Comparison of ENCODE assay signal across 11 mouse cellular contexts in the genomic region with DNA sequence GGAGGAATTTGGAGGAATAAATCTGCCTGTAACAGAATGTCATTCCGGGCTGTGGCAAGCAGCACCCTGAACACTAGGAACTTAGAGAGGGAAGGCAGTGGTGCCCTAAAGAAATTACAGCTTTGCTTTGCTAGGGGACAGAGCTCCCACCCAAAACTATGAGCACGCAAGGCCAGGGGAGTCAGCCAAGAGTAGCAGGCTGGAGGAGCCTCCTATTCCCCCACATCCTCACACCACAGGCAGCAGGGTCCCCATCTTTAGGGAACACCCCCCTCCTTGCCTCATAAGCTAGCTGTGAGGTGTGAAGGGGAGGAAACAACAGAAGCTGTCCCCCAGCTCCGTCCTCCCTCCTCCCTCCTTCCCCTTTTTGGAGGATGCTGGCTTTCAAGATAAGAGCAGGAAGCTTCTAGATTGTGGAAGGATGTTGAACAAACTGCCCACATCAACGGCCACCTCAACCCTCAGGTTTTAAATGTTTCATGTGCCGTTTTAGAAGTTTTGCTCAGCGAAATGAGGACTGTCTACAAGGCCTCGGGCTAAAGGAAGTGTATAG.
DNase-seq lines count a peak whose midpoint lies in the region; ATAC-seq and TF ChIP-seq lines count a peak whose summit lies in the region.
"Had no signal": no experiment of that assay in that cellular context is flagged by ENCODE, and none has a peak within 500 bp of the region (broad histone marks: within the 10 kb centered on the region; RNA-seq: fewer than 3 reads in every experiment).

No protein-coding gene starts in this region.

- 0 out of 2 replicates have a peak overlapping the region, but pooled peaks have one; percentile 1 for H3K9ac ChIP-seq in heart, embryonic 14.5 days (ENCODE audit: low read length)
- H3K9ac ChIP-seq in heart, embryonic 12.5 days, result no peak overlapping the region
- H3K9ac ChIP-seq in embryonic facial prominence, embryonic 14.5 days (ENCODE audit: low read depth, low read length), result no peak overlapping the region
- no peak overlapping the region for H3K9ac ChIP-seq in liver, embryonic 16.5 days (ENCODE audit: low read depth, low read length)
- H3K9ac ChIP-seq: midbrain, embryonic 12.5 days had no signal

- H3K36me3 ChIP-seq in heart, embryonic 14.5 days (ENCODE audit: control insufficient read depth, insufficient read depth, low read length), result no peaks in the 10 kb centered on the region
- no peaks in the 10 kb centered on the region for H3K36me3 ChIP-seq in heart, embryonic 12.5 days
- no peaks in the 10 kb centered on the region for H3K36me3 ChIP-seq in embryonic facial prominence, embryonic 14.5 days (ENCODE audit: control insufficient read depth, insufficient read depth, low read length)
- H3K36me3 ChIP-seq in liver, embryonic 16.5 days (ENCODE audit: control insufficient read depth, insufficient read depth), result no peaks in the 10 kb centered on the region
- H3K36me3 ChIP-seq: midbrain, embryonic 12.5 days had no signal

- peaks cover 34 to 47% of the 10 kb centered on the region in 2 experiments for H3K4me1 ChIP-seq in heart, embryonic 14.5 days (ENCODE audit: control insufficient read depth in 2 of 2, insufficient read depth in 2 of 2, low read length in 2 of 2)
- peaks cover 56% of the 10 kb centered on the region for H3K4me1 ChIP-seq in heart, embryonic 12.5 days (replicated peaks)
- peaks cover 31% of the 10 kb centered on the region for H3K4me1 ChIP-seq in embryonic facial prominence, embryonic 14.5 days (ENCODE audit: control insufficient read depth, insufficient read depth, low read length)
- H3K4me1 ChIP-seq in liver, embryonic 16.5 days (ENCODE audit: control insufficient read depth, low read depth, low read length), result peaks cover 76% of the 10 kb centered on the region
- peaks cover 18% of the 10 kb centered on the region for H3K4me1 ChIP-seq in lung, adult 2 months (ENCODE audit: control insufficient read depth, insufficient read depth, low read length)

- no peak for TF ChIP-seq CTCF in lung, adult 2 months (IDR thresholded peaks at IDR 0.05; ENCODE audit: insufficient read depth, low read length)

- 46% methylated on average over 7 of the region's 7 CpGs for WGBS in heart, embryonic 14.5 days
- 33% methylated on average over 7 of the region's 7 CpGs for WGBS in heart, embryonic 12.5 days
- WGBS in embryonic facial prominence, embryonic 14.5 days, result 51% methylated on average over 7 of the region's 7 CpGs
- 6% methylated on average over 7 of the region's 7 CpGs for WGBS in liver, embryonic 16.5 days (ENCODE audit: insufficient replicate concordance)
- 44% methylated on average over 7 of the region's 7 CpGs for WGBS in lung, adult 2 months

- H3K4me2 ChIP-seq in heart, embryonic 14.5 days (ENCODE audit: low read length), result no peak overlapping the region
- H3K4me2 ChIP-seq in heart, embryonic 12.5 days, result no peak overlapping the region
- H3K4me2 ChIP-seq in embryonic facial prominence, embryonic 14.5 days (ENCODE audit: low read depth, low read length), result no peak overlapping the region
- H3K4me2 ChIP-seq in liver, embryonic 16.5 days (ENCODE audit: low read depth, low read length), result peak overlapping the region; percentile 36; the same call in 1 of the 2 replicates
- H3K4me2 ChIP-seq: midbrain, embryonic 12.5 days had no signal

- no peaks in the 10 kb centered on the region for H3K9me3 ChIP-seq in heart, embryonic 14.5 days (ENCODE audit: control insufficient read depth, low read length)
- no peaks in the 10 kb centered on the region for H3K9me3 ChIP-seq in heart, embryonic 12.5 days (replicated peaks)
- H3K9me3 ChIP-seq in embryonic facial prominence, embryonic 14.5 days (ENCODE audit: control insufficient read depth, low read length), result no peaks in the 10 kb centered on the region
- H3K9me3 ChIP-seq in liver, embryonic 16.5 days (replicated peaks; ENCODE audit: control insufficient read depth, low read length), result no peaks in the 10 kb centered on the region
- H3K9me3 ChIP-seq: midbrain, embryonic 12.5 days had no signal

- no peak for TF ChIP-seq POLR2A in lung, adult 2 months (IDR thresholded peaks at IDR 0.05; ENCODE audit: borderline replicate concordance, extremely low read depth, low read depth, low read length)

- H3K27ac ChIP-seq in heart, embryonic 14.5 days (replicated peaks in 1 of 2; ENCODE audit: control insufficient read depth in 1 of 2, insufficient read depth in 1 of 2, low read depth in 2 of 2, low read length in 2 of 2), result peak overlapping the region; percentile 8 to 71; a peak in 3 of 4 replicates
- no peak overlapping the region for H3K27ac ChIP-seq in heart, embryonic 12.5 days (ENCODE audit: poor library complexity, severe bottlenecking)
- H3K27ac ChIP-seq in embryonic facial prominence, embryonic 14.5 days (replicated peaks; ENCODE audit: low read depth, low read length), result peak overlapping the region; percentile 59; the same call in 1 of the 2 replicates
- H3K27ac ChIP-seq in liver, embryonic 16.5 days (ENCODE audit: low read length), result peak overlapping the region; percentile 72
- H3K27ac ChIP-seq: midbrain, embryonic 12.5 days; stomach, postnatal 0 days had no signal

- peak; percentile 12 to 39 for DNase-seq in CD8-positive naive resting alpha-beta T cell, adult 2 months (ENCODE audit: low read depth in 2 of 2, low spot score in 2 of 2)
- DNase-seq in embryonic facial prominence, embryonic 14.5 days (ENCODE audit: low spot score), result no peak
- DNase-seq in lung, adult 2 months, result no peak
- DNase-seq in layer of hippocampus, adult 11-12 months (ENCODE audit: low spot score), result no peak
- no peak for DNase-seq in frontal cortex, postnatal 25 days (ENCODE audit: low spot score in 2 of 2)
- DNase-seq: adrenal gland, postnatal 10 days had no signal

- H3K4me3 ChIP-seq in heart, embryonic 14.5 days (ENCODE audit: control insufficient read depth in 1 of 2, insufficient read depth in 1 of 2, low read depth in 1 of 2, low read length in 2 of 2), result no peak overlapping the region
- H3K4me3 ChIP-seq in heart, embryonic 12.5 days, result no peak overlapping the region
- H3K4me3 ChIP-seq in embryonic facial prominence, embryonic 14.5 days (ENCODE audit: low read depth, low read length), result no peak overlapping the region
- no peak overlapping the region for H3K4me3 ChIP-seq in liver, embryonic 16.5 days (ENCODE audit: low read depth, low read length)
- no peak overlapping the region for H3K4me3 ChIP-seq in lung, adult 2 months (replicated peaks; ENCODE audit: extremely low read depth, low read depth, low read length)
- H3K4me3 ChIP-seq: midbrain, embryonic 12.5 days had no signal

- no peak for ATAC-seq in heart, embryonic 14.5 days (ENCODE audit: insufficient number of reproducible peaks, insufficient read depth, low FRiP score, low read depth)
- ATAC-seq in heart, embryonic 12.5 days (ENCODE audit: insufficient number of reproducible peaks, low FRiP score), result no peak
- ATAC-seq in embryonic facial prominence, embryonic 14.5 days (ENCODE audit: low read depth), result no peak
- peak; percentile 35; the same call in 1 of the 2 replicates for ATAC-seq in liver, embryonic 16.5 days (ENCODE audit: low read depth)

- H3K27me3 ChIP-seq in heart, embryonic 14.5 days (ENCODE audit: control insufficient read depth, insufficient read depth, low read length), result peaks cover 8% of the 10 kb centered on the region; the same call in 1 of the 2 replicates
- H3K27me3 ChIP-seq in heart, embryonic 12.5 days (replicated peaks), result peaks cover 12% of the 10 kb centered on the region
- H3K27me3 ChIP-seq in embryonic facial prominence, embryonic 14.5 days (replicated peaks; ENCODE audit: control insufficient read depth, insufficient read depth, low read length), result no peaks in the 10 kb centered on the region
- no peaks in the 10 kb centered on the region for H3K27me3 ChIP-seq in liver, embryonic 16.5 days (ENCODE audit: control insufficient read depth, insufficient read depth, low read depth, low read length)
- H3K27me3 ChIP-seq: midbrain, embryonic 12.5 days had no signal

Comparison
In these comparisons a context has a peak if more than half of its experiments do, and no peak if none do; other contexts are left out.
1. DNase-seq: peak in CD8-positive naive resting alpha-beta T cell, adult 2 months (2 of 2); none in embryonic facial prominence, embryonic 14.5 days (single experiment), lung, adult 2 months (single experiment), layer of hippocampus, adult 11-12 months (single experiment) and frontal cortex, postnatal 25 days (0 of 2).